11 mouse cellular contexts compared by ENCODE assay signal in the genomic region with DNA sequence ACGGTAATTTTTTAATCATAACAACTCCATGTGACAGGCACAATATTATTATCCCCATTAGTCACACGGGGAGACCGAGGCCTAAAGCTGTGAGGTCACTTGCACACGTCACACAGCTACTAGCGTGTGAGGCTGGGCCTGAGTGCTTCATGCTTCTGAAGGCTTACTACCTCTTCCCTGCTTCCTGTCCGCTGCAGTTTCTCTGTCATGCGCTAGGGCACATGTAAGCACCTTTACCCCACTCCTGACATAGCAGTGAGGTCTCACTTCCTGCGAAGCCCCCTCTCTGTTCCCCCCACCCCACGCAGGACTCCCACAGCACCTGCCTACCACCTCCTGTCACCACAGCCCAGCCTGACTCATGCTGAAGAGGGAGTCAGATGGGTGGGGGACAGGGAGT. TPM values are rescaled to one million over a fixed set of nuclear protein-coding genes. Genes with fewer than 3 reads are reported as not detected.
DNase-seq lines count a peak whose midpoint lies in the region; ATAC-seq and TF ChIP-seq lines count a peak whose summit lies in the region.
"Had no signal": no experiment of that assay in that cellular context is flagged by ENCODE, and none has a peak within 500 bp of the region (broad histone marks: within the 10 kb centered on the region; RNA-seq: fewer than 3 reads in every experiment).

No protein-coding gene starts in this region.

- H3K4me2 ChIP-seq in forebrain, embryonic 12.5 days = no peak overlapping the region
- H3K4me2 ChIP-seq in forebrain, embryonic 13.5 days = no peak overlapping the region
- H3K4me2 ChIP-seq in intestine, embryonic 14.5 days (ENCODE audit: low read length) = no peak overlapping the region

- no peak for DNase-seq in left cerebral cortex, adult 2 months (ENCODE audit: extremely low spot score in 1 of 2, low spot score in 2 of 2)
- DNase-seq in left cerebral cortex, adult 8-10 months (ENCODE audit: low spot score in 2 of 2) = no peak
- no peak for DNase-seq in intestine, embryonic 14.5 days (ENCODE audit: low spot score)
- DNase-seq in thymus, postnatal 0 days (ENCODE audit: low spot score) = peak; percentile 67
- no peak for DNase-seq in lung, postnatal 14 days
- no peak for DNase-seq in adrenal gland, adult 8-10 months
- DNase-seq: adrenal gland, postnatal 14 days; cerebellum, adult 11 months; heart, postnatal 14 days had no signal

- H3K9me3 ChIP-seq in forebrain, embryonic 12.5 days = no peaks in the 10 kb centered on the region
- no peaks in the 10 kb centered on the region for H3K9me3 ChIP-seq in forebrain, embryonic 13.5 days (replicated peaks)
- no peaks in the 10 kb centered on the region for H3K9me3 ChIP-seq in intestine, embryonic 14.5 days (ENCODE audit: control insufficient read depth, low read length)

- WGBS in forebrain, embryonic 12.5 days = 90% methylated on average over 9 of the region's 9 CpGs
- WGBS in forebrain, embryonic 13.5 days = 83% methylated on average over 9 of the region's 9 CpGs
- WGBS in intestine, embryonic 14.5 days = 76% methylated on average over 9 of the region's 9 CpGs

- no peak overlapping the region for H3K4me3 ChIP-seq in forebrain, embryonic 12.5 days (replicated peaks)
- H3K4me3 ChIP-seq in forebrain, embryonic 13.5 days = no peak overlapping the region
- no peak overlapping the region for H3K4me3 ChIP-seq in left cerebral cortex, adult 2 months
- H3K4me3 ChIP-seq in intestine, embryonic 14.5 days (ENCODE audit: low read depth, low read length) = no peak overlapping the region

- no peak overlapping the region for H3K27ac ChIP-seq in forebrain, embryonic 12.5 days
- H3K27ac ChIP-seq in forebrain, embryonic 13.5 days = no peak overlapping the region
- H3K27ac ChIP-seq in left cerebral cortex, adult 2 months = peak overlapping the region; percentile 50
- H3K27ac ChIP-seq in intestine, embryonic 14.5 days (ENCODE audit: low read depth) = no peak overlapping the region

- no peak; the same call in none of the 2 replicates for TF ChIP-seq CTCF in left cerebral cortex, adult 2 months (IDR thresholded peaks at IDR 0.05)

- ATAC-seq in forebrain, embryonic 12.5 days (ENCODE audit: low FRiP score) = peak; percentile 16; the same call in 1 of the 2 replicates
- no peak for ATAC-seq in forebrain, embryonic 13.5 days
- ATAC-seq in intestine, embryonic 14.5 days (replicated peaks; ENCODE audit: low FRiP score, low TSS enrichment, low read depth) = 0 out of 2 replicates have a peak, but pooled peaks have one; percentile 47

- H3K36me3 ChIP-seq in forebrain, embryonic 12.5 days (replicated peaks) = peaks cover 4% of the 10 kb centered on the region; the same call in 1 of the 2 replicates
- H3K36me3 ChIP-seq in forebrain, embryonic 13.5 days (ENCODE audit: poor library complexity, severe bottlenecking) = no peaks in the 10 kb centered on the region
- no peaks in the 10 kb centered on the region for H3K36me3 ChIP-seq in intestine, embryonic 14.5 days (ENCODE audit: control insufficient read depth, insufficient read depth, low read length)

- intact Hi-C loops in left cerebral cortex, adult 2 months (cut with DNase I) = loop anchor here (5.0 kb wide), 1 partner anchor 131 kb away; no protein-coding TSS in a partner anchor

- peaks cover 72% of the 10 kb centered on the region for H3K4me1 ChIP-seq in forebrain, embryonic 12.5 days
- H3K4me1 ChIP-seq in forebrain, embryonic 13.5 days = peaks cover 69% of the 10 kb centered on the region
- peaks cover 37% of the 10 kb centered on the region for H3K4me1 ChIP-seq in intestine, embryonic 14.5 days (replicated peaks; ENCODE audit: control insufficient read depth, insufficient read depth, low read length)

- no peaks in the 10 kb centered on the region for H3K27me3 ChIP-seq in forebrain, embryonic 12.5 days
- no peaks in the 10 kb centered on the region for H3K27me3 ChIP-seq in forebrain, embryonic 13.5 days
- H3K27me3 ChIP-seq in intestine, embryonic 14.5 days (replicated peaks; ENCODE audit: control insufficient read depth, insufficient read depth, low read length) = no peaks in the 10 kb centered on the region

- no peak overlapping the region for H3K9ac ChIP-seq in forebrain, embryonic 12.5 days
- no peak overlapping the region for H3K9ac ChIP-seq in forebrain, embryonic 13.5 days
- H3K9ac ChIP-seq in intestine, embryonic 14.5 days (ENCODE audit: low read length) = no peak overlapping the region

RNA-seq across cellular contexts. Expression of gene Fyn, which starts 8.0 kb away (rescaled TPM):
- 62.0 and 63.4 TPM in 2 replicates for polyA plus RNA-seq in forebrain, embryonic 12.5 days (2016; fragmentation: Nextera tagmentation; extraction: Ambion mirVana)
- polyA plus RNA-seq in forebrain, embryonic 13.5 days (2015; fragmentation: Nextera tagmentation; extraction: Ambion mirVana) = 58.8 and 61.4 TPM in 2 replicates
- total RNA-seq in left cerebral cortex, adult 2 months (2021) = 100 to 1,000 TPM; 116 to 117 TPM
- 100 to 1,000 TPM; 100 to 111 (median 108) TPM for total RNA-seq in left cerebral cortex, adult 8-10 months (2022)
- polyA plus RNA-seq in intestine, embryonic 14.5 days (2014; fragmentation: Nextera tagmentation; extraction: Ambion mirVana) = 35.7 and 36.0 TPM in 2 replicates
- 35.1 and 36.3 TPM in 2 replicates for polyA plus RNA-seq in thymus, postnatal 0 days (2015; fragmentation: Nextera tagmentation; extraction: Ambion mirVana)
- 10 to 100 TPM; 42.7 to 61.7 (median 54.9) TPM for total RNA-seq in adrenal gland, adult 8-10 months (2022)
